Mouse (Mus musculus) liver, embryonic 11.5 days (tissue): Measurements from ENCODE around the gene Cbfa2t3. TPM values are rescaled to one million over a fixed set of nuclear protein-coding genes. Genes with fewer than 3 reads are reported as not detected.

ENCODE experiments used
- ATAC-seq: fragments of 200-750 bp; cut with Nextera tagmentation; replicated peaks from 2 replicates; pipeline ENCODE4 v1.8.0; 2017; ENCODE audit warnings: moderate number of reproducible peaks, mild to moderate bottlenecking, moderate TSS enrichment, moderate library complexity; ENCODE audit not compliant: low FRiP score
- DNase-seq: peaks from one replicate; pipeline ENCODE4 v3.0.0-alpha.2; 2017; ENCODE audit warnings: low spot score
- H3K27ac ChIP-seq: fragments of 300-500 bp; sonication (generic); 2 replicates; pipeline ENCODE4 v1.5.1; 2014; ENCODE audit warnings: mild to moderate bottlenecking, low read depth, low read length, control low read depth
- H3K27me3 ChIP-seq: fragments of 300-500 bp; sonication (generic); replicated peaks from 2 replicates; pipeline ENCODE4 v1.6.1; 2014; ENCODE audit warnings: low read length, mixed read lengths; ENCODE audit not compliant: control insufficient read depth, insufficient read depth
- H3K36me3 ChIP-seq: fragments of 300-500 bp; sonication (generic); 2 replicates; pipeline ENCODE4 v1.6.1; 2014; ENCODE audit warnings: mild to moderate bottlenecking, low read length, moderate library complexity, mixed read lengths; ENCODE audit not compliant: control insufficient read depth, insufficient read depth
- H3K4me1 ChIP-seq: fragments of 300-500 bp; sonication (generic); replicated peaks from 2 replicates; pipeline ENCODE4 v1.6.1; 2014; ENCODE audit warnings: low read length, mixed read lengths; ENCODE audit not compliant: control insufficient read depth, insufficient read depth
- H3K4me2 ChIP-seq: fragments of 300-500 bp; sonication (generic); 2 replicates; pipeline ENCODE4 v1.6.1; 2014; ENCODE audit warnings: mild to moderate bottlenecking, control low read depth, moderate library complexity
- H3K4me3 ChIP-seq: fragments of 300-500 bp; sonication (generic); 2 replicates; pipeline ENCODE4 v1.5.1; 2014; ENCODE audit warnings: low read depth, low read length, control low read depth
- H3K9ac ChIP-seq: fragments of 300-500 bp; sonication (generic); 2 replicates; pipeline ENCODE4 v1.6.1; 2014; ENCODE audit warnings: low read depth, low read length, control low read depth
- H3K9me3 ChIP-seq: fragments of 300-500 bp; sonication (generic); 2 replicates; pipeline ENCODE4 v1.6.1; 2016; ENCODE audit warnings: low read length, inconsistent platforms, mixed read lengths; ENCODE audit not compliant: control insufficient read depth
- WGBS: fragments of 180-500 bp; shearing (Covaris S2); extraction: QIAGEN DNeasy Blood & Tissue Kit; methylation state at CpG from one replicate; pipeline ENCODE4 v1.1.7; 2014; 5-methylcytosine and 5-hydroxymethylcytosine counted together
- polyA plus RNA-seq: library from polyadenylated mRNA; unstranded; fragments of >200 nt; fragmentation: Nextera tagmentation; extraction: Ambion mirVana; gene quantifications from 2 replicates; pipeline ENCODE4 v1.2.1, GENCODE M21; 2014

Cbfa2t3 gene
- polyA plus RNA-seq, 1 experiment from 2014 or later: 14.4 TPM

- Histone ChIP-seq H3K36me3 (no peaks in the 10 kb centered on the region; the same call in 1 of the 2 replicates), H3K9ac (no peak overlapping the region), H3K4me3 (no peak overlapping the region), H3K27ac (no peak overlapping the region), H3K4me1 (peaks cover 46% of the 10 kb centered on the region), H3K9me3 (no peaks in the 10 kb centered on the region), H3K27me3 (no peaks in the 10 kb centered on the region), H3K4me2 (no peak overlapping the region)
- WGBS: 76% methylated on average over 3 of the region's 3 CpGs
- DNase-seq (no peak), ATAC-seq (no peak)
These were observed 35.8 kb downstream of the Cbfa2t3 start for GRCm38 (mm10) chr8:122663106-122663505.

GRCm38 (mm10) chr8:122661894-122662293 is 37.0 kb downstream of the Cbfa2t3 start:
- no peak for DNase-seq
- 81% methylated on average over 2 of the region's 2 CpGs for WGBS

GRCm38 (mm10) chr8:122661138-122661537 is 37.8 kb downstream of the Cbfa2t3 start:
- Histone ChIP-seq H3K4me1 (peaks cover 26% of the 10 kb centered on the region), H3K36me3 (no peaks in the 10 kb centered on the region; the same call in 1 of the 2 replicates), H3K4me3 (no peak overlapping the region), H3K4me2 (no peak overlapping the region), H3K9ac (no peak overlapping the region), H3K27ac (peak overlapping the region; percentile 49), H3K27me3 (no peaks in the 10 kb centered on the region), H3K9me3 (no peaks in the 10 kb centered on the region)
- ATAC-seq (no peak), DNase-seq (no peak)
- 54% methylated on average over 7 of the region's 7 CpGs for WGBS

More at GRCm38 (mm10) chr8:122661894-122662293, 37.0 kb downstream of the Cbfa2t3 start:
- H3K36me3 ChIP-seq: no peaks in the 10 kb centered on the region; the same call in 1 of the 2 replicates
- no peak overlapping the region for H3K9ac ChIP-seq
- no peaks in the 10 kb centered on the region for H3K27me3 ChIP-seq
- peaks cover 34% of the 10 kb centered on the region for H3K4me1 ChIP-seq
- H3K4me2 ChIP-seq: no peak overlapping the region
- ATAC-seq: no peak
- H3K4me3 ChIP-seq: no peak overlapping the region
- H3K27ac ChIP-seq: no peak overlapping the region
- H3K9me3 ChIP-seq: no peaks in the 10 kb centered on the region

GRCm38 (mm10) chr8:122660022-122660421 is 38.9 kb downstream of the Cbfa2t3 start:
- ATAC-seq (no peak), DNase-seq (no peak)
- no peak overlapping the region for H3K27ac ChIP-seq
- H3K9ac ChIP-seq: no peak overlapping the region
- no peak overlapping the region for H3K4me2 ChIP-seq
- H3K36me3 ChIP-seq: no peaks in the 10 kb centered on the region; the same call in 1 of the 2 replicates
- H3K4me3 ChIP-seq: no peak overlapping the region
- no peaks in the 10 kb centered on the region for H3K9me3 ChIP-seq
- H3K4me1 ChIP-seq: peaks cover 16% of the 10 kb centered on the region
- 60% methylated on average over 2 of the region's 2 CpGs for WGBS
- no peaks in the 10 kb centered on the region for H3K27me3 ChIP-seq

- Histone ChIP-seq H3K4me2 (no peak overlapping the region), H3K9me3 (no peaks in the 10 kb centered on the region), H3K36me3 (no peaks in the 10 kb centered on the region; the same call in 1 of the 2 replicates), H3K27me3 (no peaks in the 10 kb centered on the region), H3K4me1 (peaks cover 12% of the 10 kb centered on the region), H3K4me3 (no peak overlapping the region), H3K27ac (no peak overlapping the region), H3K9ac (no peak overlapping the region)
- 78% methylated on average over 9 of the region's 9 CpGs for WGBS
- DNase-seq (no peak), ATAC-seq (no peak)
These were observed 40.1 kb downstream of the Cbfa2t3 start for GRCm38 (mm10) chr8:122658807-122659160.

- Histone ChIP-seq H3K4me1 (peaks cover 12% of the 10 kb centered on the region), H3K9ac (no peak overlapping the region), H3K9me3 (no peaks in the 10 kb centered on the region), H3K27me3 (no peaks in the 10 kb centered on the region), H3K4me2 (no peak overlapping the region), H3K4me3 (no peak overlapping the region), H3K27ac (no peak overlapping the region), H3K36me3 (no peaks in the 10 kb centered on the region; the same call in 1 of the 2 replicates)
- DNase-seq (no peak), ATAC-seq (no peak)
- 73% methylated on average over 10 of the region's 10 CpGs for WGBS
These were observed 40.6 kb downstream of the Cbfa2t3 start for GRCm38 (mm10) chr8:122658149-122658806.

- Histone ChIP-seq H3K27ac (no peak overlapping the region), H3K4me3 (no peak overlapping the region), H3K36me3 (no peaks in the 10 kb centered on the region; the same call in 1 of the 2 replicates), H3K4me1 (peaks cover 6% of the 10 kb centered on the region), H3K4me2 (no peak overlapping the region), H3K9me3 (no peaks in the 10 kb centered on the region), H3K9ac (no peak overlapping the region), H3K27me3 (no peaks in the 10 kb centered on the region)
- 72% methylated on average over 13 of the region's 13 CpGs for WGBS
- DNase-seq: no peak
- ATAC-seq: no peak
These were observed 42.6 kb downstream of the Cbfa2t3 start for GRCm38 (mm10) chr8:122656056-122656999.

- H3K36me3 ChIP-seq: no peaks in the 10 kb centered on the region; the same call in 1 of the 2 replicates
- ATAC-seq (no peak), DNase-seq (no peak)
- WGBS: 70% methylated on average over 7 of the region's 7 CpGs
- H3K4me1 ChIP-seq: peaks cover 5% of the 10 kb centered on the region; the same call in 1 of the 2 replicates
- H3K4me3 ChIP-seq: no peak overlapping the region
- H3K27me3 ChIP-seq: no peaks in the 10 kb centered on the region
- no peak overlapping the region for H3K4me2 ChIP-seq
- H3K9ac ChIP-seq: no peak overlapping the region
- no peak overlapping the region for H3K27ac ChIP-seq
- no peaks in the 10 kb centered on the region for H3K9me3 ChIP-seq
These were observed 44.1 kb downstream of the Cbfa2t3 start for GRCm38 (mm10) chr8:122654768-122655167.
